Mouse (Mus musculus) spleen, adult 2 months (tissue): Measurements from ENCODE around the gene Gm20931. TPM values are rescaled to one million over a fixed set of nuclear protein-coding genes. Genes with fewer than 3 reads are reported as not detected.
"Not testable (repeated sequence)": the region's sequence is repeated elsewhere in the genome, so short reads cannot be mapped to it uniquely, and the experiment has no call there.

Source experiments
- DNase-seq, 2 experiments: peaks; one replicate each; pipeline versions ENCODE4 v3.0.0 to v3.0.0-alpha.2; 2012 to 2021; ENCODE audit warnings: low spot score in 2 of 2, low read depth in 1 of 2
- H3K27ac ChIP-seq: fragments of 200-500 bp; 2 replicates; pipeline ENCODE4 v1.5.1; 2012; ENCODE audit warnings: low read length, inconsistent platforms; ENCODE audit not compliant: insufficient read depth
- H3K27me3 ChIP-seq: fragments of 200-500 bp; 2 replicates; pipeline ENCODE4 v1.6.1; 2012; ENCODE audit warnings: mild to moderate bottlenecking, moderate library complexity, low read length, inconsistent platforms; ENCODE audit not compliant: control insufficient read depth, insufficient read depth
- H3K36me3 ChIP-seq: fragments of 200-500 bp; 2 replicates; pipeline ENCODE4 v1.6.1; 2012; ENCODE audit warnings: mild to moderate bottlenecking, low read length, inconsistent platforms; ENCODE audit not compliant: control insufficient read depth, insufficient read depth
- H3K4me1 ChIP-seq: fragments of 200-500 bp; 2 replicates; pipeline ENCODE4 v1.6.1; 2011; ENCODE audit warnings: inconsistent platforms; ENCODE audit not compliant: control insufficient read depth, insufficient read depth, insufficient read length
- H3K4me3 ChIP-seq: fragments of 200-500 bp; 2 replicates; pipeline ENCODE4 v1.5.1; 2011; ENCODE audit warnings: mild to moderate bottlenecking, inconsistent platforms; ENCODE audit not compliant: insufficient read depth, insufficient read length; ENCODE audit errors: extremely low read depth
- WGBS: fragments of 180-500 bp; shearing (Covaris S2); methylation state at CpG from one replicate; pipeline ENCODE4 v1.1.7; 2018; 5-methylcytosine and 5-hydroxymethylcytosine counted together
- polyA plus RNA-seq: library from polyadenylated mRNA; depleted of rRNA; stranded (reverse); fragments of >200 nt; gene quantifications from 2 replicates; pipeline ENCODE4 v1.2.3, GENCODE M21; 2012; rRNA removed

Gm20931 gene
- not detected in 2 replicates for polyA plus RNA-seq

DNA sequence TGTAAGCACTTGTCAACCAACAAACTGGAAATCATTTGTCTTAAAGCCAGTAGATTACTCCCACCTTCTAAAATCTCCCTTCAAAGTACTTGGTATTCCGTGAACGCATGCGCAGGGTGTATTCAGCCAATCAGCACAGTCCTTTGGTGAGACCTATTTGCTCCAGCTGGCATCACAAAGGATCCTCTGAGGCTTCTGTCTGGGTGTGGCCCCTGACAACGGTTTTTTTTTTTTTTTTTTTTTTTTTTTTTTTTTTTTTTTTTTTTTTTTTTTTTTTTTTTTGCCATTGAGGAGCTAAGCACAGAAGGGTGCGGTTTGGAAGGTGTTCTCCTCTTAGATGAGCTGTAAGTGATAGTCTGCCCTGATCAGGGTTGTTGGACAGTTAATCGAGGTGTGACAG, at the start of gene Gm20931:
Gene Gm20931, plus strand, starts transcription at position 301 of the 400 bp plus-strand sequence.
- WGBS, result no CpG with 5 or more reads among the region's 6 CpGs
- not testable (repeated sequence) for DNase-seq, H3K4me1 ChIP-seq, H3K4me3 ChIP-seq, H3K27me3 ChIP-seq, H3K36me3 ChIP-seq, H3K27ac ChIP-seq
